Mouse (Mus musculus) stomach, embryonic 14.5 days (tissue): Measurements from ENCODE around the gene Palb2. TPM values are rescaled to one million over a fixed set of nuclear protein-coding genes. Genes with fewer than 3 reads are reported as not detected.

Experiments
- ATAC-seq: fragments of 200-750 bp; cut with Nextera tagmentation; 2 replicates; pipeline ENCODE4 v1.8.0; 2017; ENCODE audit warnings: low read depth, moderate TSS enrichment; ENCODE audit not compliant: insufficient number of reproducible peaks, insufficient read depth, low FRiP score
- H3K27ac ChIP-seq: fragments of 300-500 bp; sonication (generic); 2 replicates; pipeline ENCODE4 v1.5.1; 2014; ENCODE audit warnings: mild to moderate bottlenecking, low read length, moderate library complexity, mixed read lengths
- H3K27me3 ChIP-seq: fragments of 300-500 bp; sonication (generic); 2 replicates; pipeline ENCODE4 v1.6.1; 2014; ENCODE audit warnings: low read length, control low read depth, mixed read lengths; ENCODE audit not compliant: control insufficient read depth, insufficient read depth
- H3K36me3 ChIP-seq: fragments of 300-500 bp; sonication (generic); 2 replicates; pipeline ENCODE4 v1.6.1; 2014; ENCODE audit warnings: mild to moderate bottlenecking, control low read depth, low read length, moderate library complexity, mixed read lengths; ENCODE audit not compliant: control insufficient read depth, insufficient read depth
- H3K4me1 ChIP-seq: fragments of 300-500 bp; sonication (generic); 2 replicates; pipeline ENCODE4 v1.6.1; 2014; ENCODE audit warnings: low read length, control low read depth, mixed read lengths; ENCODE audit not compliant: control insufficient read depth, insufficient read depth
- H3K4me2 ChIP-seq: fragments of 300-500 bp; sonication (generic); replicated peaks from 2 replicates; pipeline ENCODE4 v1.6.1; 2014; ENCODE audit warnings: low read depth, low read length, control low read depth
- H3K4me3 ChIP-seq: fragments of 300-500 bp; sonication (generic); 2 replicates; pipeline ENCODE4 v1.5.1; 2014; ENCODE audit warnings: low read depth, low read length, control low read depth
- H3K9ac ChIP-seq: fragments of 300-500 bp; sonication (generic); replicated peaks from 2 replicates; pipeline ENCODE4 v1.6.1; 2014; ENCODE audit warnings: low read depth, mild to moderate bottlenecking, control low read depth, low read length, moderate library complexity, mixed read lengths
- H3K9me3 ChIP-seq: fragments of 300-500 bp; sonication (generic); 2 replicates; pipeline ENCODE4 v1.6.1; 2016; ENCODE audit warnings: low read depth, low read length, control low read depth; ENCODE audit not compliant: control insufficient read depth
- WGBS: fragments of 180-500 bp; shearing (Covaris S2); extraction: QIAGEN DNeasy Blood & Tissue Kit; methylation state at CpG from one replicate; pipeline ENCODE4 v1.1.7; 2014; 5-methylcytosine and 5-hydroxymethylcytosine counted together
- polyA plus RNA-seq: library from polyadenylated mRNA; unstranded; fragments of >200 nt; fragmentation: Nextera tagmentation; extraction: Ambion mirVana; gene quantifications from 2 replicates; pipeline ENCODE4 v1.2.1, GENCODE M21; 2014

Palb2 gene
- 19.9 and 20.0 TPM in 2 replicates for polyA plus RNA-seq

GRCm38 (mm10) chr7:122132497-122133337 is at the start of gene Palb2, which contains the start of gene Dctn5:
TSS of gene Palb2 (minus strand) at chr7:122132985.
TSS of gene Dctn5 (plus strand) at chr7:122133041.
- peak within 1 kb of the TSS; percentile 81 for H3K9ac ChIP-seq
- H3K4me1 ChIP-seq = no peaks in the 10 kb centered on the region
- no peaks in the 10 kb centered on the region for H3K9me3 ChIP-seq
- peaks cover 21% of the 10 kb centered on the region for H3K36me3 ChIP-seq
- peak within 1 kb of the TSS; percentile 70 for H3K4me2 ChIP-seq
- no peaks in the 10 kb centered on the region for H3K27me3 ChIP-seq
- peak within 1 kb of the TSS; percentile 44; the same call in 1 of the 2 replicates for H3K27ac ChIP-seq
- H3K4me3 ChIP-seq = peak within 1 kb of the TSS; percentile 91
- under 1% methylated on average over 54 of the region's 54 CpGs for WGBS
- ATAC-seq = peak; percentile 97

GRCm38 (mm10) chr7:122180720-122181119 is 47.9 kb upstream of the Palb2 start:
- 89% methylated on average over 7 of the region's 7 CpGs for WGBS
- Histone ChIP-seq H3K4me3 (no peak overlapping the region), H3K4me1 (no peaks in the 10 kb centered on the region), H3K4me2 (no peak overlapping the region), H3K27ac (no peak overlapping the region), H3K9me3 (no peaks in the 10 kb centered on the region), H3K9ac (no peak overlapping the region), H3K36me3 (no peaks in the 10 kb centered on the region), H3K27me3 (no peaks in the 10 kb centered on the region)
- ATAC-seq = no peak

- Histone ChIP-seq H3K4me2 (no peak overlapping the region), H3K27me3 (no peaks in the 10 kb centered on the region), H3K9me3 (no peaks in the 10 kb centered on the region), H3K9ac (no peak overlapping the region), H3K27ac (no peak overlapping the region), H3K4me3 (no peak overlapping the region), H3K4me1 (no peaks in the 10 kb centered on the region), H3K36me3 (peaks cover 41% of the 10 kb centered on the region)
- ATAC-seq = no peak
- WGBS = 72% methylated on average over 10 of the region's 10 CpGs
These were observed 38.8 kb upstream of the Palb2 start for GRCm38 (mm10) chr7:122171613-122172012.

- Histone ChIP-seq H3K9me3 (no peaks in the 10 kb centered on the region), H3K27me3 (no peaks in the 10 kb centered on the region), H3K4me2 (no peak overlapping the region), H3K36me3 (peaks cover 50% of the 10 kb centered on the region), H3K4me1 (no peaks in the 10 kb centered on the region), H3K4me3 (no peak overlapping the region), H3K27ac (no peak overlapping the region), H3K9ac (no peak overlapping the region)
- no peak for ATAC-seq
- 83% methylated on average over 6 of the region's 6 CpGs for WGBS
These were observed 37.9 kb upstream of the Palb2 start for GRCm38 (mm10) chr7:122170705-122171104.

- Histone ChIP-seq H3K27me3 (no peaks in the 10 kb centered on the region), H3K4me2 (no peak overlapping the region), H3K9me3 (no peaks in the 10 kb centered on the region), H3K4me1 (no peaks in the 10 kb centered on the region), H3K27ac (no peak overlapping the region), H3K4me3 (no peak overlapping the region), H3K36me3 (peaks cover 78% of the 10 kb centered on the region), H3K9ac (no peak overlapping the region)
- 91% methylated on average over 7 of the region's 7 CpGs for WGBS
- no peak for ATAC-seq
These were observed 34.4 kb upstream of the Palb2 start for GRCm38 (mm10) chr7:122167203-122167602.

GRCm38 (mm10) chr7:122163766-122164165 is 31.0 kb upstream of the Palb2 start:
- no peak overlapping the region for H3K4me3 ChIP-seq
- WGBS = 96% methylated on average over 6 of the region's 8 CpGs
- no peaks in the 10 kb centered on the region for H3K27me3 ChIP-seq
- no peak overlapping the region for H3K9ac ChIP-seq
- H3K27ac ChIP-seq = no peak overlapping the region
- no peak overlapping the region for H3K4me2 ChIP-seq
- ATAC-seq = no peak
- H3K9me3 ChIP-seq = no peaks in the 10 kb centered on the region
- peaks cover 67% of the 10 kb centered on the region for H3K36me3 ChIP-seq
- peaks cover 12% of the 10 kb centered on the region for H3K4me1 ChIP-seq

- H3K4me2 ChIP-seq = peak overlapping the region; percentile 86
- no peak for ATAC-seq
- H3K9me3 ChIP-seq = no peaks in the 10 kb centered on the region
- H3K27me3 ChIP-seq = no peaks in the 10 kb centered on the region
- peak overlapping the region; percentile 57 for H3K9ac ChIP-seq
- peak overlapping the region; percentile 72 for H3K4me3 ChIP-seq
- WGBS = 1% methylated on average over 12 of the region's 12 CpGs
- H3K4me1 ChIP-seq = peaks cover 20% of the 10 kb centered on the region
- peaks cover 34% of the 10 kb centered on the region; the same call in 1 of the 2 replicates for H3K36me3 ChIP-seq
- peak overlapping the region; percentile 66; the same call in 1 of the 2 replicates for H3K27ac ChIP-seq
These were observed 27.3 kb upstream of the Palb2 start for GRCm38 (mm10) chr7:122160037-122160436.

- WGBS = under 1% methylated on average over 63 of the region's 63 CpGs
These were observed 26.4 kb upstream of the Palb2 start, which contains the start of gene Plk1 for GRCm38 (mm10) chr7:122158915-122159902. TSS of gene Plk1 (plus strand) at chr7:122159439.

More at GRCm38 (mm10) chr7:122158915-122159902, 26.4 kb upstream of the Palb2 start, which contains the start of gene Plk1:
- H3K9me3 ChIP-seq = no peaks in the 10 kb centered on the region
- H3K4me1 ChIP-seq = peaks cover 20% of the 10 kb centered on the region
- H3K27ac ChIP-seq = peak within 1 kb of the TSS; percentile 82
- ATAC-seq = peak; percentile 94
- H3K36me3 ChIP-seq = peaks cover 27% of the 10 kb centered on the region; the same call in 1 of the 2 replicates
- peak within 1 kb of the TSS; percentile 72 for H3K4me3 ChIP-seq
- H3K9ac ChIP-seq = peak within 1 kb of the TSS; percentile 57
- no peaks in the 10 kb centered on the region for H3K27me3 ChIP-seq
- peak within 1 kb of the TSS; percentile 86 for H3K4me2 ChIP-seq
